ENCODE assay signal across 8 mouse cellular contexts in genomic region chr12:109417476-109418201, GRCm38 (mm10). TPM values are rescaled to one million over a fixed set of nuclear protein-coding genes. Genes with fewer than 3 reads are reported as not detected.
DNase-seq lines count a peak whose midpoint lies in the region; ATAC-seq lines count a peak whose summit lies in the region.

No protein-coding gene starts in this region.

- H3K36me3 ChIP-seq in midbrain, embryonic 10.5 days, result no peaks in the 10 kb centered on the region

- peaks cover 10% of the 10 kb centered on the region for H3K27me3 ChIP-seq in midbrain, embryonic 10.5 days (ENCODE audit: low read depth, poor library complexity, severe bottlenecking)

- H3K9me3 ChIP-seq in midbrain, embryonic 10.5 days (replicated peaks), result no peaks in the 10 kb centered on the region

- 65% methylated on average over 14 of the region's 14 CpGs for WGBS in midbrain, embryonic 10.5 days

- H3K4me3 ChIP-seq in midbrain, embryonic 10.5 days, result no peak overlapping the region

- ATAC-seq in hematopoietic stem cell, adult 5-6 weeks (replicated peaks in 1 of 2; ENCODE audit: insufficient read depth in 1 of 2, low FRiP score in 2 of 2, low TSS enrichment in 1 of 2, low read depth in 1 of 2, poor library complexity in 2 of 2, severe bottlenecking in 2 of 2), result peak; percentile 12 to 13; a peak in 2 of 4 replicates

- peak; percentile 40 for DNase-seq in layer of hippocampus, adult 9-11 months
- no peak for DNase-seq in layer of hippocampus, postnatal 10 days (ENCODE audit: low spot score in 2 of 2)
- peak; percentile 87 for DNase-seq in adrenal gland, postnatal 14 days
- DNase-seq in midbrain, embryonic 10.5 days (ENCODE audit: low spot score), result no peak
- no peak for DNase-seq in cerebellum, postnatal 10 days
- DNase-seq in gastrocnemius, postnatal 36 days, result no peak
- DNase-seq in kidney, adult 18-20 months, result no peak

- H3K27ac ChIP-seq in midbrain, embryonic 10.5 days (replicated peaks), result peak overlapping the region; percentile 72

- intact Hi-C loops in gastrocnemius, postnatal 36 days (cut with DNase I), result no loop called here

- H3K4me1 ChIP-seq in midbrain, embryonic 10.5 days, result peaks cover 26% of the 10 kb centered on the region

RNA-seq across cellular contexts. Expression of gene Dlk1, which starts 35.0 kb away (rescaled TPM):
- 1 to 10 TPM in 1 of 2 experiments, under 1 TPM in 1; 0.73 to 1.2 TPM for total RNA-seq in layer of hippocampus, postnatal 10 days (2021)
- total RNA-seq in adrenal gland, postnatal 14 days (2021), result 494 and 529 TPM in 2 replicates
- total RNA-seq in hematopoietic stem cell, adult 5-6 weeks (2017), result not detected in 2 replicates
- polyA plus RNA-seq in midbrain, embryonic 10.5 days (2016; fragmentation: Nextera tagmentation; extraction: Ambion mirVana), result 107 and 118 TPM in 2 replicates
- total RNA-seq in gastrocnemius, postnatal 36 days (2021), result 1 to 10 TPM; 3.6 to 5.8 TPM

Comparison
In these comparisons a context has a peak if more than half of its experiments do, and no peak if none do; other contexts are left out.
1. DNase-seq: peak in layer of hippocampus, adult 9-11 months (single experiment) and adrenal gland, postnatal 14 days (single experiment); none in layer of hippocampus, postnatal 10 days (0 of 2), midbrain, embryonic 10.5 days (single experiment), cerebellum, postnatal 10 days (0 of 2), gastrocnemius, postnatal 36 days (0 of 2) and kidney, adult 18-20 months (single experiment).
2. RNA of gene Dlk1, which starts 35.0 kb away (total RNA-seq): 494 to 529 TPM in adrenal gland, postnatal 14 days; 3.6 to 5.8 TPM in gastrocnemius, postnatal 36 days, 0.73 to 1.2 TPM in layer of hippocampus, postnatal 10 days and not detected in hematopoietic stem cell, adult 5-6 weeks; every median in the first group is over 10 times any median in the second.